Mouse (Mus musculus) E14TG2a.4 (cell line): ENCODE data around the gene Zfr.

ENCODE experiments used
- H3K27me3 ChIP-seq: 2 replicates; pipeline ENCODE4 v1.6.1; 2014; ENCODE audit warnings: low read length, control low read depth; ENCODE audit not compliant: insufficient read depth
- H3K36me3 ChIP-seq: 2 replicates; pipeline ENCODE4 v1.6.1; 2014; ENCODE audit warnings: low read length, control low read depth; ENCODE audit not compliant: insufficient read depth
- H3K4me1 ChIP-seq: replicated peaks from 2 replicates; pipeline ENCODE4 v1.6.1; 2014; ENCODE audit warnings: low read depth, low read length, control low read depth
- H3K4me3 ChIP-seq: replicated peaks from 2 replicates; pipeline ENCODE4 v1.5.1; 2014; ENCODE audit warnings: mild to moderate bottlenecking, low read length
- H3K9me3 ChIP-seq: 2 replicates; pipeline ENCODE4 v1.6.1; 2014; ENCODE audit warnings: low read length, control low read depth
- CTCF ChIP-seq: conservative IDR thresholded peaks from 2 replicates; pipeline ENCODE4 v1.5.1; 2014; ENCODE audit warnings: low read length
- NANOG ChIP-seq: IDR thresholded peaks from 2 replicates; pipeline ENCODE4 v1.6.1; 2014; ENCODE audit warnings: borderline replicate concordance, low read length, mixed read lengths
- POU5F1 ChIP-seq: IDR thresholded peaks from 2 replicates; pipeline ENCODE4 v1.6.1; 2014; ENCODE audit warnings: low read length, borderline replicate concordance

Zfr gene

GRCm38 (mm10) chr15:12221131-12221530 is 103.5 kb downstream of the Zfr start:
- TF ChIP-seq POU5F1 (no peak), NANOG (no peak), CTCF (no peak)
- Histone ChIP-seq H3K4me3 (0 out of 2 replicates have a peak overlapping the region, but pooled peaks have one; percentile 13), H3K4me1 (peaks cover 91% of the 10 kb centered on the region), H3K9me3 (no peaks in the 10 kb centered on the region), H3K27me3 (no peaks in the 10 kb centered on the region), H3K36me3 (peaks cover 30% of the 10 kb centered on the region)

DNA sequence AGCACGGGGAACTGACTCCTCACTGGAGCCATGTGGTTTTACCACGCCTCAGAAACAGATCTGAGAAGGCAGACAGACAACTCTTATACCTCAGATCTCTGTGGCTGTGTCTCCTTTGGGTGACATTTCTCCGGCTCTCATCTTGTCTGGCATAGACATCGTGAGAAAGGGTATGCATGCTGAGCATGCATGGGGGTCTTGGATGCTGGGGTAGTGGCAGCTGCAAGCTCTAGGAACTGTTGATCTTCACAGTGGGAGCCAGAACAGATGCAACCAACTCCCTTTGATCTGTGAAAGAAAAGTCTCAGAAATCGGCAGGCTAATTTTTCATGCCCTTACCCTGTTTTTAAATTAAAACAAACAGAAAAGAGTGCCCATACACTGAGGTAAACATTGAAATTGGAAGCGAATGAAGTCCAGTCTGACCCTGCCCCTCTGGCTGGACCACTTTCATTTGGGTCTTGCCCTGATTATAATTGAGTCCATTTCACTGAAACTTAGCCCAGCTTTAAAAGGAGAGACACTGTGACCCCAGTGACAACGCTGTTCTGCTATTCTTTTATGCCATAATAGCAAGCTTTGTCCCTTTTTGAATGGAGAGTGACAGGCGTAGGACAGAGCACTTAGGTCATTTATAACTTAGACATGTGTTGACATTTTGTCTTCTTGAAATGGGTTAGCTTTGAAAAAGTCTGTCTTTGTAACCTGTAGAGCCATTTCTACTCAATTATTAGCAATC is 105.1 kb downstream of the Zfr start:
- Histone ChIP-seq H3K36me3 (peaks cover 36% of the 10 kb centered on the region), H3K27me3 (no peaks in the 10 kb centered on the region), H3K4me3 (no peak overlapping the region), H3K9me3 (no peaks in the 10 kb centered on the region), H3K4me1 (peaks cover 92% of the 10 kb centered on the region)
- no peak for TF ChIP-seq POU5F1

DNA sequence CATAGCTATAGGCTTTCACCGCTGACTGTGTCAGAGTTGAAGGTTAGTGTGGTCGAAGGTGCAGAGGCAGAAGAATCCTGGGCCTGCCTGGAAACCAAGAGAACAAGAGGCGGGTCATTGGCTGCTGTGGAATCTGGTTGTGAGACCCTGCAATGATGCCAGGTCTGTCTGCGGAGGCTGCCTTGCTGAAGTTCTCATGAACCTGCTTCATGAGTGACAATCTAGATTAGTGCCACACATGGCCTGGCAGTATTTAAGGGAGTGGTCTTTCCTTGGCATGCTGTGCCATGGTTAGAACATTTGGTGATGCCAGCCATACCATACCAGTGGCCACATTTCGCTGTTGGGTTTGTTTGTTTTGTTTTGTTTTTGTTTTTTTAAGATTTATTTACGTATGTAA is 105.8 kb downstream of the Zfr start:
- Histone ChIP-seq H3K4me1 (peaks cover 92% of the 10 kb centered on the region), H3K4me3 (no peak overlapping the region), H3K36me3 (peaks cover 40% of the 10 kb centered on the region), H3K9me3 (no peaks in the 10 kb centered on the region), H3K27me3 (no peaks in the 10 kb centered on the region)
- no peak for TF ChIP-seq POU5F1

GRCm38 (mm10) chr15:12224239-12224638 is 106.6 kb downstream of the Zfr start:
- Histone ChIP-seq H3K4me3 (no peak overlapping the region), H3K27me3 (no peaks in the 10 kb centered on the region), H3K9me3 (no peaks in the 10 kb centered on the region), H3K36me3 (peaks cover 36% of the 10 kb centered on the region), H3K4me1 (peaks cover 89% of the 10 kb centered on the region)
- TF ChIP-seq POU5F1 = no peak
- no peak for TF ChIP-seq CTCF
- no peak for TF ChIP-seq NANOG

- peaks cover 89% of the 10 kb centered on the region for H3K4me1 ChIP-seq
- H3K9me3 ChIP-seq = no peaks in the 10 kb centered on the region
- no peak overlapping the region for H3K4me3 ChIP-seq
- H3K27me3 ChIP-seq = no peaks in the 10 kb centered on the region
- H3K36me3 ChIP-seq = peaks cover 33% of the 10 kb centered on the region
- no peak for TF ChIP-seq NANOG
- no peak for TF ChIP-seq CTCF
- TF ChIP-seq POU5F1 = no peak
These were observed 107.4 kb downstream of the Zfr start for GRCm38 (mm10) chr15:12225062-12225461.

- TF ChIP-seq NANOG (no peak), CTCF (no peak), POU5F1 (no peak)
- Histone ChIP-seq H3K4me1 (peaks cover 89% of the 10 kb centered on the region), H3K4me3 (no peak overlapping the region), H3K36me3 (peaks cover 32% of the 10 kb centered on the region), H3K27me3 (no peaks in the 10 kb centered on the region), H3K9me3 (no peaks in the 10 kb centered on the region)
These were observed 109.3 kb downstream of the Zfr start for GRCm38 (mm10) chr15:12226908-12227307.

GRCm38 (mm10) chr15:12227355-12227754 is 109.7 kb downstream of the Zfr start:
- peaks cover 37% of the 10 kb centered on the region for H3K36me3 ChIP-seq
- H3K4me1 ChIP-seq = peaks cover 89% of the 10 kb centered on the region
- H3K27me3 ChIP-seq = no peaks in the 10 kb centered on the region
- H3K4me3 ChIP-seq = no peak overlapping the region
- H3K9me3 ChIP-seq = no peaks in the 10 kb centered on the region
- TF ChIP-seq NANOG (no peak), CTCF (no peak), POU5F1 (no peak)

GRCm38 (mm10) chr15:12229603-12230242 is 112.1 kb downstream of the Zfr start:
- Histone ChIP-seq H3K36me3 (peaks cover 60% of the 10 kb centered on the region), H3K4me3 (no peak overlapping the region), H3K4me1 (peaks cover 90% of the 10 kb centered on the region), H3K27me3 (no peaks in the 10 kb centered on the region), H3K9me3 (no peaks in the 10 kb centered on the region)
- no peak for TF ChIP-seq POU5F1
- no peak for TF ChIP-seq NANOG
- TF ChIP-seq CTCF = no peak

DNA sequence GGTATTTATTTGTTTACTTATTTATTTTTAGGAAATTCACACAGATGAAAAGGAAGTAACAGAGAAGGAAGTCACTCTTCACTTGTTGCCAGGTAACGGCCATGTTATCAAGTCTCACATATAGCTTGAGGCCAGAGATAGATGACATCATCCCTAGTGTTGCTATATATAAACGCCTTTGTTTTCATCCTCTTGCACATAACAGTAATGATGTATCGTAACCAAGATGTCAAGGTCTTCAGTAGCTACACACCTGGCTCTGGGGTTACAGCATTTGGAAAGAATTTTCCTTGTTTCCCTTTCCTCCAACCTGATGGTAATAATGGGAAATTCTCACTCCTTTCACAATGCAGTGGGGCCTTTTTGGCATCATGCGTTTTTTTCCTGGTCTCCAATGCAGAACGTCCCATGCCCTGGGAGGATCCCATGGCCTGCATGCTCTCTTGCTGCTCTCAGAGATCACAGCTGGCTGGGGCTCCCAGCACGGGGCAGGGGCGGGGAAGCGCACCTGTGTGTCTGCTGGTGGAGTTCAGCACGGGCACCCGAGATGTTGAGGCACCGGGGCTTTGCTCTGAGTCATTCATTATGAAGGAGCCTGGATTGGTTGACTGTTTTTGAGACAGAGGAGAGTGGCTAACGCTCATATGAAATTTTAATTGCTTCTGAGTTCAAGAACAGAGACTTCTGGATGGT is 112.8 kb downstream of the Zfr start:
- no peak for TF ChIP-seq NANOG
- no peak for TF ChIP-seq POU5F1
- no peak for TF ChIP-seq CTCF
- H3K36me3 ChIP-seq = peaks cover 64% of the 10 kb centered on the region
- peaks cover 88% of the 10 kb centered on the region for H3K4me1 ChIP-seq
- H3K9me3 ChIP-seq = no peaks in the 10 kb centered on the region
- H3K4me3 ChIP-seq = no peak overlapping the region
- H3K27me3 ChIP-seq = no peaks in the 10 kb centered on the region
